Mouse (Mus musculus): ENCODE measurements around the gene Aldh1b1.
A peak's percentile ranks its signal among the peaks of the same experiment; 100 is the strongest.

Gene Aldh1b1

GRCm38 (mm10) chr4:45785959-45786358, 12.9 kb upstream of the Aldh1b1 start:
- DNase-seq = no peak

- no peak for DNase-seq
These were observed 12.1 kb upstream of the Aldh1b1 start for GRCm38 (mm10) chr4:45786674-45787073.

GRCm38 (mm10) chr4:45788446-45789081, 10.3 kb upstream of the Aldh1b1 start:
- DNase-seq = no peak

GRCm38 (mm10) chr4:45789263-45789958, 9.4 kb upstream of the Aldh1b1 start:
- peak; percentile 76 for DNase-seq

GRCm38 (mm10) chr4:45790018-45790417, 8.8 kb upstream of the Aldh1b1 start:
- no peak for DNase-seq

- no peak for DNase-seq
These were observed 3.5 kb upstream of the Aldh1b1 start for GRCm38 (mm10) chr4:45795191-45795811.

GRCm38 (mm10) chr4:45796760-45797159, 2.1 kb upstream of the Aldh1b1 start:
- DNase-seq = no peak

GRCm38 (mm10) chr4:45799956-45800537, 1.2 kb downstream of the Aldh1b1 start:
- no peak for DNase-seq

GRCm38 (mm10) chr4:45802900-45803299, 4.1 kb downstream of the Aldh1b1 start:
- DNase-seq = no peak

- no peak for DNase-seq
These were observed 9.2 kb downstream of the Aldh1b1 start for GRCm38 (mm10) chr4:45808034-45808433.

GRCm38 (mm10) chr4:45811250-45811649, 12.4 kb downstream of the Aldh1b1 start:
- no peak for DNase-seq

GRCm38 (mm10) chr4:45815542-45815941, 16.7 kb downstream of the Aldh1b1 start:
- peak; percentile 66 for DNase-seq

- DNase-seq = no peak
These were observed 20.0 kb downstream of the Aldh1b1 start for GRCm38 (mm10) chr4:45818814-45819207.

GRCm38 (mm10) chr4:45819208-45819931, 20.5 kb downstream of the Aldh1b1 start:
- no peak for DNase-seq

GRCm38 (mm10) chr4:45820074-45820830, 21.4 kb downstream of the Aldh1b1 start:
- DNase-seq = peak; percentile 74

- no peak for DNase-seq
These were observed 23.2 kb downstream of the Aldh1b1 start for GRCm38 (mm10) chr4:45821995-45822394.

GRCm38 (mm10) chr4:45822781-45823575, 24.2 kb downstream of the Aldh1b1 start:
- DNase-seq = no peak

- no peak for DNase-seq
These were observed 25.4 kb downstream of the Aldh1b1 start for GRCm38 (mm10) chr4:45824049-45824760.

GRCm38 (mm10) chr4:45824761-45825556, 26.1 kb downstream of the Aldh1b1 start:
- no peak for DNase-seq

All from right cerebral cortex, postnatal 14 days (tissue).